In genomic region chr11:76672561-76673384, GRCm38 (mm10) we compare ENCODE assay signal across 9 mouse cellular contexts. TPM values are rescaled to one million over a fixed set of nuclear protein-coding genes. Genes with fewer than 3 reads are reported as not detected.
DNase-seq lines count a peak whose midpoint lies in the region; ATAC-seq lines count a peak whose summit lies in the region.
"Had no signal": no experiment of that assay in that cellular context is flagged by ENCODE, and none has a peak within 500 bp of the region (broad histone marks: within the 10 kb centered on the region; RNA-seq: fewer than 3 reads in every experiment).

No protein-coding gene starts in this region.

- peak; percentile 11; the same call in 1 of the 2 replicates for ATAC-seq in cerebellum, adult (ENCODE audit: insufficient number of reproducible peaks, low FRiP score, low TSS enrichment)
- ATAC-seq in neural tube, embryonic 12.5 days (ENCODE audit: low FRiP score, low read depth) = no peak

- 2% methylated on average over 64 of the region's 64 CpGs for WGBS in forebrain, embryonic 10.5 days
- 3% methylated on average over 64 of the region's 64 CpGs for WGBS in neural tube, embryonic 12.5 days

- no peaks in the 10 kb centered on the region for H3K36me3 ChIP-seq in forebrain, embryonic 10.5 days (replicated peaks)
- H3K36me3 ChIP-seq in neural tube, embryonic 12.5 days = no peaks in the 10 kb centered on the region

- no peak overlapping the region for H3K27ac ChIP-seq in forebrain, embryonic 10.5 days
- no peak overlapping the region for H3K27ac ChIP-seq in neural tube, embryonic 12.5 days

- peak overlapping the region; percentile 30; the same call in 1 of the 2 replicates for H3K9ac ChIP-seq in neural tube, embryonic 12.5 days

- no peaks in the 10 kb centered on the region for H3K9me3 ChIP-seq in forebrain, embryonic 10.5 days
- H3K9me3 ChIP-seq in neural tube, embryonic 12.5 days = no peaks in the 10 kb centered on the region

- peak overlapping the region; percentile 61 for H3K4me2 ChIP-seq in neural tube, embryonic 12.5 days (replicated peaks)

- no peak for DNase-seq in cerebellum, adult 9-10 months
- DNase-seq in ES-CJ7 (ENCODE audit: low read depth, low spot score) = peak; percentile 33
- DNase-seq in forebrain, embryonic 10.5 days (ENCODE audit: extremely low spot score, low spot score) = no peak
- peak; percentile 47 to 53 for DNase-seq in layer of hippocampus, postnatal 14 days (ENCODE audit: low spot score in 2 of 2)
- no peak for DNase-seq in ovary, postnatal 36 days (ENCODE audit: low spot score)
- no peak for DNase-seq in kidney, adult 11 months

- H3K4me3 ChIP-seq in forebrain, embryonic 10.5 days = peak overlapping the region; percentile 49
- peak overlapping the region; percentile 27 for H3K4me3 ChIP-seq in neural tube, embryonic 12.5 days

- H3K4me1 ChIP-seq in forebrain, embryonic 10.5 days = peaks cover 12% of the 10 kb centered on the region
- H3K4me1 ChIP-seq in neural tube, embryonic 12.5 days = peaks cover 12% of the 10 kb centered on the region

- H3K27me3 ChIP-seq in forebrain, embryonic 10.5 days (ENCODE audit: poor library complexity, severe bottlenecking) = peaks cover 92% of the 10 kb centered on the region
- H3K27me3 ChIP-seq in neural tube, embryonic 12.5 days (replicated peaks) = peaks cover 60% of the 10 kb centered on the region

RNA-seq across cellular contexts. Expression of gene Bhlha9, which starts 0.5 kb away (rescaled TPM):
- polyA plus RNA-seq in forebrain, embryonic 10.5 days (2016; fragmentation: Nextera tagmentation; extraction: Ambion mirVana) = not detected in 2 replicates
- total RNA-seq in layer of hippocampus, postnatal 14 days (2021) = 1 to 10 TPM; 4.6 to 5.4 TPM
- 0.27 and 0.38 TPM in 2 replicates for polyA plus RNA-seq in neural tube, embryonic 12.5 days (2016; fragmentation: Nextera tagmentation; extraction: Ambion mirVana)
- total RNA-seq: common myeloid progenitor, adult 5-6 weeks had no signal

RNA-seq across cellular contexts. Expression of gene Trarg1, which starts 6.8 kb away (rescaled TPM):
- polyA plus RNA-seq in forebrain, embryonic 10.5 days (2016; fragmentation: Nextera tagmentation; extraction: Ambion mirVana) = 0.05 and 0.15 TPM in 2 replicates
- under 1 TPM; 0.60 to 0.71 TPM for total RNA-seq in layer of hippocampus, postnatal 14 days (2021)
- 0.27 and 0.62 TPM in 2 replicates for polyA plus RNA-seq in neural tube, embryonic 12.5 days (2016; fragmentation: Nextera tagmentation; extraction: Ambion mirVana)
- total RNA-seq: common myeloid progenitor, adult 5-6 weeks had no signal

RNA-seq across cellular contexts. Expression of gene Abr, which starts 50.7 kb away (rescaled TPM):
- polyA plus RNA-seq in forebrain, embryonic 10.5 days (2016; fragmentation: Nextera tagmentation; extraction: Ambion mirVana) = 25.8 and 27.0 TPM in 2 replicates
- 100 to 1,000 TPM; 412 to 440 TPM for total RNA-seq in layer of hippocampus, postnatal 14 days (2021)
- polyA plus RNA-seq in neural tube, embryonic 12.5 days (2016; fragmentation: Nextera tagmentation; extraction: Ambion mirVana) = 74.9 and 76.2 TPM in 2 replicates

Comparison
In these comparisons a context has a peak if more than half of its experiments do, and no peak if none do; other contexts are left out.
1. DNase-seq: peak in ES-CJ7 (single experiment) and layer of hippocampus, postnatal 14 days (2 of 2); none in cerebellum, adult 9-10 months (single experiment), forebrain, embryonic 10.5 days (single experiment), ovary, postnatal 36 days (single experiment) and kidney, adult 11 months (single experiment).